Mouse (Mus musculus): ENCODE measurements around the gene Dgkh. TPM values are rescaled to one million over a fixed set of nuclear protein-coding genes. Genes with fewer than 3 reads are reported as not detected.

The Dgkh gene
- polyA plus RNA-seq (2016; fragmentation: Nextera tagmentation; extraction: Ambion mirVana) = 8.0 and 12.8 TPM in 2 replicates

DNA sequence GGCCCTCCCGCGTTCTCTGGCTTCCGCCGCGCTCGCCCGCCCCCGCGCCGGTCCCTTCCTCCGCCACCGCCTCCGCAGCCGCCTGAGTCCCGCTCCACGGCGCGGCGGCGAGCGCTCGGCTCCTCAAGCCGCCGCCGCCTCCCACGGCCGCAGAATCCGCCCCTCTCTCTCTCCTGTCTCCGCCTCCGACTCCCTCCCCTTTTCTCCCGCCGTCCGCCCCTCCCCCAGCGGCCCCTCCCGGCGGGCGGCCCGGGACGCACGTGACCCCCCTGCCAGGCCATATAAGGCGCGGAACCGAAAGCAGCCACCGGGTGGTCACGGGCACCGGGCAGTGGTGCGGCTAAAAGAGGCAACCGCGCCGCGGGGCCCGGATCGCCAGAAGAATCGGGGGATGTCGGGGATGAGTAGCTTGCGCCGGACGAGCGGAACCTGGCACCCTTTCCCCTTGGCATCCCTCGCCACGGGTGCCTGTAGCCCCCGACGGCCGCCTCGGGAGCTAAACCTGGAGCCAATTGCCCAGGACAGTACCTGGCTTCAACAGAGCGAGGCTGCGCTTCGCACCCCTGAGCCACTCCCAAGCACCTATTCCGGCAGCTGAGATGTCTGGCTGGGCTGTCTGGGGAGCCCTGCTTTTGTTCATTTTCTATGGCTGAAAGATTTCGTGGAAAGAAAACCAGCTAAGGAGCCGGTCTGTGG lies at the start of gene Dgkh:
Dgkh (minus strand) TSS at position 160 of the 696 bp plus-strand sequence.
- WGBS = 1% methylated on average over 71 of the region's 71 CpGs
- Histone ChIP-seq H3K4me3 (peak within 1 kb of the TSS; percentile 78), H3K9ac (peak within 1 kb of the TSS; percentile 91), H3K36me3 (no peaks in the 10 kb centered on the region), H3K27me3 (replicated peaks) (0 out of 2 replicates have a peak, but pooled peaks cover 3% of the 10 kb centered on the region), H3K9me3 (no peaks in the 10 kb centered on the region), H3K4me1 (peaks cover 10% of the 10 kb centered on the region), H3K27ac (peak within 1 kb of the TSS; percentile 76), H3K4me2 (replicated peaks) (peak within 1 kb of the TSS; percentile 96)
- peak; percentile 94 for ATAC-seq (ENCODE audit: low FRiP score, low read depth)

DNA sequence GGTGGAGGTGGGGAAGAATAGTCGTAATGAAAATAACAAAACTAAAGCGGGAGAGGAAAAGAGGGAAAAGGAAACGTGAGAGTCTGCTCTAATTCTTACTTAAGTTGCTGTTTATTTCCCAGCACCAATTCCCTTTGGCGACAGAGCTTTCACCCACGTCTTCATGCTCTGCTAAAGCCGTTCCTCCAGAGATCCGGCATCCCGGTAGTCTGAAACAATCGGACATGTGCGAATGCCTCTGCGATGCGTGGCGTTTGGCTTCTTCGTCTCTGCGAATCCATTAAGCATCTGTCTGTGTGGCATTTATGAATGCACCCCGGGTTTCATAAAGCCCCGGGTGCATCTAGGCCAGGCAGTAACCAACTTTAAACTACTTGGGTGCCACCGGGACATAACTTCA lies 44.6 kb upstream of the Dgkh start:
- Histone ChIP-seq H3K36me3 (no peaks in the 10 kb centered on the region), H3K4me1 (no peaks in the 10 kb centered on the region), H3K9me3 (no peaks in the 10 kb centered on the region), H3K27ac (no peak overlapping the region), H3K4me3 (peak overlapping the region; percentile 7; the same call in 1 of the 2 replicates), H3K9ac (no peak overlapping the region), H3K4me2 (replicated peaks) (peak overlapping the region; percentile 34; the same call in 1 of the 2 replicates), H3K27me3 (replicated peaks) (no peaks in the 10 kb centered on the region)
- ATAC-seq (ENCODE audit: low FRiP score, low read depth) = no peak
- WGBS = 67% methylated on average over 18 of the region's 18 CpGs

DNA sequence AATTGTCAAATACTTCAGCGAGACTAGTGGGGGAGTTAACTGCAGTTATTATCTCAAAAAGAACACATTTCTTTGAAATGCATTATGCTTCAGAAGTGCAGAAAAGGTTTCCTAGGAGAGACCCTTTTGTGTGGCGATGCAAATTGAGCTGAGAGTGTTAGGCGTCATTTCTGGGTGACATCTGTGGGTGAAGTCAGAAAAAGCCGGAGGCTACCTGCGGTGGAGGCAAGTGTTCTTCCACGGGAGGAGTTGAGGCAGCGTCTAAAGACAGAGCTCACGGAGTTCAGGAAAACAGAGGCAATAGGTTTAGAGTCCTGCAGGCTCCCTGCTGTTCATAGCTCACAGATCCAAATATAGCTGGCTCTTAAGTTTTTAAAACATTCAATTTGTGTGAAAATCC lies 44.1 kb upstream of the Dgkh start:
- Histone ChIP-seq H3K9ac (no peak overlapping the region), H3K4me1 (no peaks in the 10 kb centered on the region), H3K27me3 (replicated peaks) (no peaks in the 10 kb centered on the region), H3K4me3 (peak overlapping the region; percentile 7; the same call in 1 of the 2 replicates), H3K4me2 (replicated peaks) (peak overlapping the region; percentile 34; the same call in 1 of the 2 replicates), H3K36me3 (no peaks in the 10 kb centered on the region), H3K9me3 (no peaks in the 10 kb centered on the region), H3K27ac (no peak overlapping the region)
- ATAC-seq (ENCODE audit: low FRiP score, low read depth) = no peak
- WGBS = 14% methylated on average over 8 of the region's 8 CpGs

GRCm38 (mm10) chr14:78775699-78776098 lies 43.1 kb upstream of the Dgkh start:
- WGBS = 76% methylated on average over 14 of the region's 14 CpGs
- Histone ChIP-seq H3K4me1 (no peaks in the 10 kb centered on the region), H3K9me3 (no peaks in the 10 kb centered on the region), H3K9ac (no peak overlapping the region), H3K4me3 (no peak overlapping the region), H3K4me2 (replicated peaks) (no peak overlapping the region), H3K27me3 (replicated peaks) (no peaks in the 10 kb centered on the region), H3K36me3 (no peaks in the 10 kb centered on the region), H3K27ac (no peak overlapping the region)
- ATAC-seq (ENCODE audit: low FRiP score, low read depth) = no peak

DNA sequence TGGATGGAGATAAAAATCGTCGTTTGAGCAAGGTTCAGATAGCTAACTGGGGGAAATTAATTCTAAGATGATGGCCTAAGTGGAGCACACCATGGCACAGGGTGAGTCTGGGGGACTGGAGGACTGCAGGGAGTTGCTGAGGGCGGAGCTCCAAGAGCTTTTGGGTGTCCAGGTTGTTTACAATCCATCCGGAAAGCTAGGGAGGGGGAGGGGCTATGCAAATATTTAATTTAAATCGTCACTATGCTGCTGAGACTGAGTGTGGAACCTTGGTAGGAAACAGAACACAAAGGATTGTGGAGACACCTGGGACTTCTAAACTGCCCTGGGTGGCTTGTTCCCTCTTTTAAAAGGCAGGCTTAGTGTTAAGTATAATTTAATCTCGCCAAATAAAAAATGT lies 42.6 kb upstream of the Dgkh start:
- no peak overlapping the region for H3K9ac ChIP-seq
- H3K4me3 ChIP-seq = no peak overlapping the region
- H3K9me3 ChIP-seq = no peaks in the 10 kb centered on the region
- no peaks in the 10 kb centered on the region for H3K36me3 ChIP-seq
- WGBS = 56% methylated on average over 6 of the region's 6 CpGs
- H3K4me2 ChIP-seq (replicated peaks) = no peak overlapping the region
- no peak for ATAC-seq (ENCODE audit: low FRiP score, low read depth)
- no peaks in the 10 kb centered on the region for H3K27me3 ChIP-seq (replicated peaks)
- H3K4me1 ChIP-seq = no peaks in the 10 kb centered on the region
- H3K27ac ChIP-seq = no peak overlapping the region

DNA sequence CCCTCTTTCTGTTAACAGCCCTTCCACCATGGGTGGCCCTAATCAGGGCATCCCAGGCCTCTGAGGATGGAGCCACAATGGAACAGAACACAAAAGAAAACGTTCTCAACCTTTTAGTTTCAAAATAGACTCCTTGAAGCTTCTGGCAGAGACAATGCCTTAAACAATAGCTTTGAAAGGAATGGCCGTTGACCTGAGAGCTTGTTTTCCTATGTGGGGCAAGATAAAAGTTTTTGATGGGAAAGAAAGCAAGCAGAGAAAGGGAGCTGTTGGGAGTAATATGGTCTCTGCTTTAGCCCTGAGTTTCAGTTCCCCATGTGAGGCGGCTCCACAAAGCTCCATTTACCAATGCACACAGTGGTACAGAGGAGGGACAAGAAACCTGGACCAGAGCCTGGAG lies 37.9 kb upstream of the Dgkh start:
- no peaks in the 10 kb centered on the region for H3K9me3 ChIP-seq
- ATAC-seq (ENCODE audit: low FRiP score, low read depth) = no peak
- H3K27me3 ChIP-seq (replicated peaks) = no peaks in the 10 kb centered on the region
- no peak overlapping the region for H3K4me3 ChIP-seq
- no peaks in the 10 kb centered on the region for H3K36me3 ChIP-seq
- WGBS = 19% methylated on average over 3 of the region's 3 CpGs
- no peak overlapping the region for H3K9ac ChIP-seq
- H3K4me1 ChIP-seq = no peaks in the 10 kb centered on the region
- no peak overlapping the region for H3K4me2 ChIP-seq (replicated peaks)
- no peak overlapping the region for H3K27ac ChIP-seq

GRCm38 (mm10) chr14:78761064-78761463 lies 28.5 kb upstream of the Dgkh start:
- H3K27me3 ChIP-seq (replicated peaks) = no peaks in the 10 kb centered on the region
- no peaks in the 10 kb centered on the region for H3K4me1 ChIP-seq
- H3K4me3 ChIP-seq = no peak overlapping the region
- no peak overlapping the region for H3K4me2 ChIP-seq (replicated peaks)
- no peaks in the 10 kb centered on the region for H3K9me3 ChIP-seq
- ATAC-seq (ENCODE audit: low FRiP score, low read depth) = no peak
- H3K9ac ChIP-seq = no peak overlapping the region
- 84% methylated on average over 2 of the region's 2 CpGs for WGBS
- H3K27ac ChIP-seq = no peak overlapping the region
- H3K36me3 ChIP-seq = no peaks in the 10 kb centered on the region

DNA sequence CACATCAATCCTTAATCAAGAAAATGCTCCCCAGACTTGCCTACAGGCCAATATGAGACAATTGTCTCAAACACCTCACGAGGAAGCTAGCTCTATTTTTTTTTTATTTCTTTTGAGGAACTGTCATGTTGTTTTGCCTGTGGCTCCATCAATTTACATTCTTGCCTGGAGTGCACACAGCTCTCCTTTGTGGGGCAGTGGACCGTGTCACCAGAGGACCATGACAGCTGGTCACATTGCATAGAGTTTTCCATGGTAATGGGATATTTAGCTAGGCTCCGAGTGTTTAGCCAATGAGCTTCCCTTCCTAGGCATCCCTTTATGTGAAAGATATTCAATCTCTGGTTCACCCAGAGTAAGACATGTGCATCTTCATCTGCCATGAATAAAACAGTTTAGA lies 26.9 kb upstream of the Dgkh start:
- ATAC-seq (ENCODE audit: low FRiP score, low read depth) = no peak
- WGBS = 35% methylated on average over 3 of the region's 3 CpGs

DNA sequence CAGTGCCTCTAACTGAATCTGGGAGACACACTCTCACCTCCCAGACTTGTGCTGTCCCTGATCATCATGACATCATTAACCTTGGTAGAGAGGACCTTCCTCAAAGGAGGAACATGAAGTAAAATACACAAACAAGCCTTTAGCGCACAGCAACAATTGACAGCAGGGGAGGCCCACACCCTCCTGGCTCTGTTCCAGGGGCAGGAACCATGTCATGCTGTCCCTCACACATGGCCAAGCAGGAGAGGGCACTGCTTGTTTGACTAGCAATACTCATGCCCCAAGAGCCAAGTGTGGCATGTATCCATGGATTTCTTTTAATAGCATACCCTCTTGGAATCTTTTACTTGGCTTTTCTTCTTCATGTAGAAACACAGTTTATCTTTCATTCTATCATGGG lies 22.7 kb upstream of the Dgkh start:
- ATAC-seq (ENCODE audit: low FRiP score, low read depth) = no peak
- no peaks in the 10 kb centered on the region for H3K4me1 ChIP-seq

More for the DNA sequence above, 26.9 kb upstream of the Dgkh start:
- no peak overlapping the region for H3K27ac ChIP-seq
- no peaks in the 10 kb centered on the region for H3K36me3 ChIP-seq
- no peaks in the 10 kb centered on the region for H3K4me1 ChIP-seq
- H3K4me2 ChIP-seq (replicated peaks) = no peak overlapping the region
- no peak overlapping the region for H3K9ac ChIP-seq
- no peaks in the 10 kb centered on the region for H3K9me3 ChIP-seq
- H3K27me3 ChIP-seq (replicated peaks) = no peaks in the 10 kb centered on the region
- no peak overlapping the region for H3K4me3 ChIP-seq

DNA sequence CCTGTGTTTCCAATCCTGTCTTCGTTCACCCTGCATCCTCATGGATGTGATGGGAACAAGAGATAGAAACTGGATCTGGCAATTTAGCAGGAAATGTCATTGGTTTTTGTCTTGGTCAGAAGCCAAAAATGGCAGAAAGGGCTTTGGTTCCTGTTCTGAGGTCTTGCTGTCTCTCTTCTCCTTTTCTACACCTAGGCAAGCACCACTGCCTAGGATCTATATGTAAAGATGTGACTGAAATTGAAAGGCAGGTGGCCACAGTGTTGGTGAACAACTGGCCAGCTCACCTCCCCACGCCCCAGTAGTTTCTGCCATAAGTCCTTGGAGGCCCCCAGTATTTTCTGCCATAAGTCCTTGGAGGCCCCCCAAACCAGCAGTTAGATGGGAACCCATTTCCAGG lies 16.1 kb upstream of the Dgkh start:
- no peak overlapping the region for H3K4me3 ChIP-seq
- ATAC-seq (ENCODE audit: low FRiP score, low read depth) = no peak
- H3K9ac ChIP-seq = no peak overlapping the region
- no peaks in the 10 kb centered on the region for H3K27me3 ChIP-seq (replicated peaks)
- no peaks in the 10 kb centered on the region for H3K4me1 ChIP-seq
- WGBS = 94% methylated on average over 2 of the region's 2 CpGs
- H3K27ac ChIP-seq = no peak overlapping the region
- no peaks in the 10 kb centered on the region for H3K9me3 ChIP-seq
- no peak overlapping the region for H3K4me2 ChIP-seq (replicated peaks)
- no peaks in the 10 kb centered on the region for H3K36me3 ChIP-seq

More for the DNA sequence above, 22.7 kb upstream of the Dgkh start:
- Histone ChIP-seq H3K27ac (no peak overlapping the region), H3K9me3 (no peaks in the 10 kb centered on the region), H3K36me3 (no peaks in the 10 kb centered on the region), H3K4me2 (replicated peaks) (no peak overlapping the region), H3K27me3 (replicated peaks) (no peaks in the 10 kb centered on the region), H3K4me3 (no peak overlapping the region), H3K9ac (no peak overlapping the region)
- 93% methylated on average over 1 of the region's 1 CpGs for WGBS

DNA sequence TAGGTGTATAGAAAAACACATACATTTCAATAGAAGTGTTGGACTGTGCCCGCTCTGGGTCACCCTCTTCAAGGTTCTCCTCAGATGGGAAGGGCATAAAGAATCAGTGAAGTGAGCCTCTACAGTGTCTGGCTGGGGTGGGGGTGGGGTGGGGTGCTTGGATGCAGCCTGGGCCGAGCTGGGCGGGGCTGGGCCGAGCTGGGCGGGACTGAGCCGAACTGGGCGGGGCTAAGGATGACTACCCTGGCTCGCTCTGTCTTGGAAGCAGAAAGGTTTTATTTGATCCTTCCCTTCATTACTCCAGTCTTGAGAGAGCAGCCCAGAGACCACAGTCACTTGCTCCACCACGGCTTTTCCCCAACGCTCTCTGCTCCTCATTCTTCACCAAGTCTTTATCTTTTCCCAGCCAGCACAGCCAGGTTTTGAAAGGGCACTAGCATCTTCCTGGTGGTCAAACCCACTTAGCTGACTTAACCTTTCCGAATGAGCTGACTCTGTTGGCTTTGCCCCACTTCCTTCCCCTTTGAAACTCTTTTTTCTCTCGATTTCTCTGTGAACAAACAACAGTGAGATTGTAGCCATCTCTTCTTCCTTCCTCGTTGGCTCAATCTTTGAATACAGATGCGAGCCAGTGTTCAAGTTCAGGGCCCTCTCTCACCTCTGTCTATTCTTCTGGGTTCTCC lies 15.5 kb upstream of the Dgkh start:
- WGBS = 47% methylated on average over 14 of the region's 14 CpGs
- Histone ChIP-seq H3K27ac (no peak overlapping the region), H3K4me1 (no peaks in the 10 kb centered on the region), H3K9me3 (no peaks in the 10 kb centered on the region), H3K27me3 (replicated peaks) (no peaks in the 10 kb centered on the region), H3K4me2 (replicated peaks) (no peak overlapping the region), H3K9ac (no peak overlapping the region), H3K4me3 (no peak overlapping the region), H3K36me3 (no peaks in the 10 kb centered on the region)
- no peak for ATAC-seq (ENCODE audit: low FRiP score, low read depth)

GRCm38 (mm10) chr14:78747454-78747853 lies 14.9 kb upstream of the Dgkh start:
- Histone ChIP-seq H3K4me2 (replicated peaks) (no peak overlapping the region), H3K27me3 (replicated peaks) (no peaks in the 10 kb centered on the region), H3K27ac (no peak overlapping the region), H3K4me1 (no peaks in the 10 kb centered on the region), H3K9me3 (no peaks in the 10 kb centered on the region), H3K36me3 (no peaks in the 10 kb centered on the region), H3K4me3 (no peak overlapping the region), H3K9ac (no peak overlapping the region)
- ATAC-seq (ENCODE audit: low FRiP score, low read depth) = no peak
- 89% methylated on average over 3 of the region's 3 CpGs for WGBS
